Mouse (Mus musculus): ENCODE measurements at regions not wholly inside any gene's neighbourhood (a gene's known extent, or its start where the extent isn't known, plus 50 kb on each side); places are given as distances from the start of the nearest gene placed in this dataset.

- DNase-seq (ENCODE audit: low spot score) (no peak), ATAC-seq (no peak)
- no peaks in the 10 kb centered on the region for H3K27me3 ChIP-seq (replicated peaks; ENCODE audit: insufficient read depth, low read length)
- WGBS = 43% methylated on average over 5 of the region's 5 CpGs
- H3K9ac ChIP-seq (replicated peaks; ENCODE audit: low read depth) = no peak overlapping the region
- H3K36me3 ChIP-seq (ENCODE audit: insufficient read depth, low read length) = no peaks in the 10 kb centered on the region
- no peak overlapping the region for H3K27ac ChIP-seq (ENCODE audit: low read length)
- H3K9me3 ChIP-seq (ENCODE audit: low read length) = no peaks in the 10 kb centered on the region
- H3K4me1 ChIP-seq (ENCODE audit: insufficient read depth, low read depth, low read length) = no peaks in the 10 kb centered on the region
- no peak overlapping the region for H3K4me2 ChIP-seq (replicated peaks; ENCODE audit: low read depth, low read length)
- no peak for TF ChIP-seq CTCF (IDR thresholded peaks at IDR 0.05)
- no peak for TF ChIP-seq EP300 (IDR thresholded peaks at IDR 0.05)
- H3K4me3 ChIP-seq (ENCODE audit: low read depth, low read length) = no peak overlapping the region
Measured at GRCm38 (mm10) chr4:26016071-26016470, 216.0 kb upstream of the Fut9 start.

- WGBS = 66% methylated on average over 3 of the region's 3 CpGs
- no peak overlapping the region for H3K9ac ChIP-seq (replicated peaks; ENCODE audit: low read depth)
- ATAC-seq = no peak
- H3K9me3 ChIP-seq (ENCODE audit: low read length) = no peaks in the 10 kb centered on the region
- no peak overlapping the region for H3K4me2 ChIP-seq (replicated peaks; ENCODE audit: low read depth, low read length)
- no peak overlapping the region for H3K4me3 ChIP-seq (ENCODE audit: low read depth, low read length)
- no peaks in the 10 kb centered on the region for H3K4me1 ChIP-seq (ENCODE audit: insufficient read depth, low read depth, low read length)
- no peak overlapping the region for H3K27ac ChIP-seq (ENCODE audit: low read length)
- no peaks in the 10 kb centered on the region for H3K27me3 ChIP-seq (replicated peaks; ENCODE audit: insufficient read depth, low read length)
- DNase-seq (ENCODE audit: low spot score) = no peak
- TF ChIP-seq EP300 (IDR thresholded peaks at IDR 0.05) = no peak
- TF ChIP-seq CTCF (IDR thresholded peaks at IDR 0.05) = no peak
- no peaks in the 10 kb centered on the region for H3K36me3 ChIP-seq (ENCODE audit: insufficient read depth, low read length)
Measured at GRCm38 (mm10) chr4:26000364-26000763, 200.3 kb upstream of the Fut9 start.

GRCm38 (mm10) chr4:25998561-25998960 is 198.5 kb upstream of the Fut9 start:
- H3K4me1 ChIP-seq (ENCODE audit: insufficient read depth, low read depth, low read length) = no peaks in the 10 kb centered on the region
- no peaks in the 10 kb centered on the region for H3K9me3 ChIP-seq (ENCODE audit: low read length)
- H3K4me3 ChIP-seq (ENCODE audit: low read depth, low read length) = no peak overlapping the region
- no peak for TF ChIP-seq CTCF (IDR thresholded peaks at IDR 0.05)
- TF ChIP-seq EP300 (IDR thresholded peaks at IDR 0.05) = no peak
- no peak for DNase-seq (ENCODE audit: low spot score)
- H3K36me3 ChIP-seq (ENCODE audit: insufficient read depth, low read length) = no peaks in the 10 kb centered on the region
- H3K27ac ChIP-seq (ENCODE audit: low read length) = no peak overlapping the region
- no peak overlapping the region for H3K4me2 ChIP-seq (replicated peaks; ENCODE audit: low read depth, low read length)
- no peak overlapping the region for H3K9ac ChIP-seq (replicated peaks; ENCODE audit: low read depth)
- H3K27me3 ChIP-seq (replicated peaks; ENCODE audit: insufficient read depth, low read length) = no peaks in the 10 kb centered on the region
- ATAC-seq = no peak
- 83% methylated on average over 1 of the region's 1 CpGs for WGBS

GRCm38 (mm10) chr4:25955696-25956348 is 155.8 kb upstream of the Fut9 start:
- Histone ChIP-seq H3K27me3 (replicated peaks; ENCODE audit: insufficient read depth, low read length) (no peaks in the 10 kb centered on the region), H3K27ac (ENCODE audit: low read length) (no peak overlapping the region), H3K9me3 (ENCODE audit: low read length) (no peaks in the 10 kb centered on the region), H3K36me3 (ENCODE audit: insufficient read depth, low read length) (no peaks in the 10 kb centered on the region), H3K4me2 (replicated peaks; ENCODE audit: low read depth, low read length) (no peak overlapping the region), H3K4me1 (ENCODE audit: insufficient read depth, low read depth, low read length) (no peaks in the 10 kb centered on the region), H3K9ac (replicated peaks; ENCODE audit: low read depth) (no peak overlapping the region), H3K4me3 (ENCODE audit: low read depth, low read length) (no peak overlapping the region)
- no peak for TF ChIP-seq CTCF (IDR thresholded peaks at IDR 0.05)
- no peak for TF ChIP-seq EP300 (IDR thresholded peaks at IDR 0.05)
- DNase-seq (ENCODE audit: low spot score) (no peak), ATAC-seq (no peak)
- WGBS = 88% methylated on average over 2 of the region's 2 CpGs

GRCm38 (mm10) chr4:25932546-25932945 is 132.5 kb upstream of the Fut9 start:
- no peak overlapping the region for H3K27ac ChIP-seq (ENCODE audit: low read length)
- ATAC-seq (no peak), DNase-seq (ENCODE audit: low spot score) (no peak)
- H3K9ac ChIP-seq (replicated peaks; ENCODE audit: low read depth) = no peak overlapping the region
- H3K4me2 ChIP-seq (replicated peaks; ENCODE audit: low read depth, low read length) = no peak overlapping the region
- 83% methylated on average over 6 of the region's 6 CpGs for WGBS
- no peaks in the 10 kb centered on the region for H3K36me3 ChIP-seq (ENCODE audit: insufficient read depth, low read length)
- no peak overlapping the region for H3K4me3 ChIP-seq (ENCODE audit: low read depth, low read length)
- H3K27me3 ChIP-seq (replicated peaks; ENCODE audit: insufficient read depth, low read length) = no peaks in the 10 kb centered on the region
- no peaks in the 10 kb centered on the region for H3K4me1 ChIP-seq (ENCODE audit: insufficient read depth, low read depth, low read length)
- TF ChIP-seq EP300 (IDR thresholded peaks at IDR 0.05) (no peak), CTCF (IDR thresholded peaks at IDR 0.05) (no peak)
- H3K9me3 ChIP-seq (ENCODE audit: low read length) = no peaks in the 10 kb centered on the region

- Histone ChIP-seq H3K9ac (replicated peaks; ENCODE audit: low read depth) (no peak overlapping the region), H3K4me1 (ENCODE audit: insufficient read depth, low read depth, low read length) (no peaks in the 10 kb centered on the region), H3K27me3 (replicated peaks; ENCODE audit: insufficient read depth, low read length) (no peaks in the 10 kb centered on the region), H3K9me3 (ENCODE audit: low read length) (no peaks in the 10 kb centered on the region), H3K27ac (ENCODE audit: low read length) (no peak overlapping the region), H3K4me3 (ENCODE audit: low read depth, low read length) (no peak overlapping the region), H3K4me2 (replicated peaks; ENCODE audit: low read depth, low read length) (no peak overlapping the region), H3K36me3 (ENCODE audit: insufficient read depth, low read length) (no peaks in the 10 kb centered on the region)
- 22% methylated on average over 3 of the region's 3 CpGs for WGBS
- peak; percentile 37 for ATAC-seq
- peak; percentile 39 for DNase-seq (ENCODE audit: low spot score)
- TF ChIP-seq EP300 (IDR thresholded peaks at IDR 0.05) (no peak; the same call in 1 of the 2 replicates), CTCF (IDR thresholded peaks at IDR 0.05) (no peak)
Measured at GRCm38 (mm10) chr4:25895381-25895980, 95.4 kb upstream of the Fut9 start.

Data from lung, postnatal 0 days (tissue).